Mouse (Mus musculus) kidney, adult 11 months (tissue): Measurements from ENCODE around the gene Brd3.

ENCODE experiments used
- DNase-seq: peaks from one replicate; pipeline ENCODE4 v3.0.0; 2022

Brd3 gene

GRCm38 (mm10) chr2:27425161-27425611, 82.3 kb downstream of the Brd3 start:
- DNase-seq: no peak

DNA sequence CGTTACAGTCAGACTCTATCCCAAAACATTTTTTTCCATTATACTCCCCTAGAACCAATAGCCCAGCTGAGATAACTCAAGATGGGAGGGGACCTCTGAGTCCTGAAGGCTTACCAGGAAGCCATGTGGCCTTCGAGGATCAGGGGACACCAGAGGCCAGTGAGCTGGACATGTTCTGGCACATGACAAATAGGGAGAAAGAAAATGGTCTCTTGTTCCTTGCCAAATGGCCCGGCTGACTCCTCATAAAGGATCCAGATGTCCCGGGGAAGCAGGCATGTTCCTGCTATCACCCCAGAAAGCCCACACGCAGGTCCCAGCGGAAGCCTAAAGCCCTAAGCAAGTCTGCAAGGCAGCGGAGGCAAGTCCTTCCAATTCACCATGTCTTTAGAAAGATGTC, 83.9 kb downstream of the Brd3 start:
- DNase-seq: peak; percentile 65

GRCm38 (mm10) chr2:27421293-27422068, 86.0 kb downstream of the Brd3 start:
- no peak for DNase-seq

DNA sequence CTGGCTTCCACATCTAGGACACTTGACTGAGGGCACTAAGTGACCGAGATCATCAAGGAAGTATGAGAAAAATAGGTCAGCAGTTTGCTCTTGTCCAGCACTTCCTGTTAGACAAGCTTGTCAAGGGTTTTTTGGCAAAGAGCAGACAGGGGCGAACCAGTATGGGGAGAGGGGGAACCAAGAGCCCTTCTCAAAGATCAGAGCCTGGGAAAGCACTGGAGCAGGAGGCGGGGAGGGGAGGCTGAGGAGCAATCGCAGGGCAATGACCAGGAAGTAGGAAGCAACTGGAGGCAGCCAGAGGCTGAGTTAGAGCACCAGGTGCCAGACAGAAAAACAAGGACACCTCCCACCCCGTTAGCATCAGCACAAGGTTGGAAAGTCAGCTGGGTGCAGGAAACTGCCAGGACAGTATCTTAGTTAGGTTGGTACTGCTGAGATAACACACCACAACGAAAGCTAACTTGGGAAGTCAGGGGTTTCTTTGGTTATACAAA, 88.8 kb downstream of the Brd3 start:
- DNase-seq: no peak

DNA sequence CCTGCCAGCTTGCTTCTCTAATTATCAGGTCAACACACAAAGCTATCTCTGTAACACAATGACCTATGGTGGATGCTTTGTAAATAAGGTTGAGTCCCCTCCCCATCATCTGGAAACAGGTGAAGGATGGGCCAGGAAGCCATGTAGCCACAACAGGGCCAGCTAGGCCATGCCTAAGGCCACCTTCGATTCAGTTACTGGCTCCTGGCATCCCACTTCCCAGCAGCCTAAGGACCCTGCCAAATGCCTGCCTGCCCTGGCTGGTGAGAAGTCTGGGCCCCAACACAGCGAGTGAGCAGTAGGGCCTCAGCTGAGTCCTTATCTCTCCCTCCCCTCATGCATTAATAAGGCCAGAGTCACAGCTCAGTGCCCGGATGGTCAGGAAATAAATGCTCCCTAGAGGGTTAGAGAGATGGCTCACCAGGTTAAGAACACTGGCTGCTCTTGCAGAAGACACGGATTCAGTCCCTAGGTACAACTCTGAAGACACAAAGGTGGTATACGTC, 89.8 kb downstream of the Brd3 start:
- no peak for DNase-seq

DNA sequence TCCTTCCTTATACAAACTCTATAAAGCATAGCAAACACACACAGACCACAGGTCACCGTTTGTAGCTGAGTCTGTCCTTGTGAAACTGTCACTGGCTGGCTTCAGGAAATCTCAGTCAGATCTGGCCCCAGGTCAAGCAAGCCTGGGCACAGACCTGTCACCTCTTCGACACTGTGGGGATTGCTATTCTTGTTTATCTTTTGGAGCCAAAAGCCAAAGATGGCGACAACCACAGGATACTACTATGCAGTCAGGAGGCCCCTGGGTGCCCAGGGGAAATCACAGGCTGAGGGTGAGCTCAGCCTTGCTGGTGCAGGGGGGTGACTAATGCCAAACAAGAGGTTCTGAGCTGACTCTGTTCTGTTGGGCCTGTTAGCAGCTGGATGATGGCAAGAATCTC, 91.0 kb downstream of the Brd3 start:
- DNase-seq: no peak

DNA sequence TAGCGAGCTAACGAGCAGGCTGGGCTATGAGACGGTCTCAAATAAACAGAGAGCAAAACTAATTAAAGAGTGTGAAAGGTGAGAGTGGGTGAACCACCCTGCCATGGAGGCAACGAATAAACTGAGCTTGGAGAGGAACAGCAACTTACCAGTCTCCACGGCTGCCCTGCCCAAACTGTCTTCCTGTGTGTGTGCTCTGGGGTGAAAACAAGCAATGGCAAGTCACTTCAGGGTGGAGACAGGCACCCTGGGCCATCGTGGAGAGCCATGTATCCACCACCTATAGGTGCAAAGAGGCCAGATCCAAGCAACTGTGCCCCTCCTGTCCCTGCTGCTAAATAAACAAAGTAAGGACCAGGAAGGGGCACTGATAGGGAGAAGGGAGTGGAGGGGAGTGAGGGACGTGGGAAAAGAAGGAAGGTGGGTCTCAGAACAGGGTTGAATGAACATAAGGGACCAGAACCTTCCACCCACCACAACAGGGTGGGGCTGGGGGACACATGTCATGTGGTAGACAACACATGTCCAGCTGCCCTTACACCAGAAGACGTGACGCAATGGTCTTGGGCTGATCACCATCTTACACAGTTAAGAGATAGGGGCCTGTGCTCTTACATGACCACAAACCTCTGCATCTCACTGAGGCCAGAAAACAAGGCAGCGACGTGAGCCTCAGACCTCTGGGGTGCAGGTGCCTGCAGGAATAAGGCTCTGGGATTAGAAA, 92.2 kb downstream of the Brd3 start:
- no peak for DNase-seq

DNA sequence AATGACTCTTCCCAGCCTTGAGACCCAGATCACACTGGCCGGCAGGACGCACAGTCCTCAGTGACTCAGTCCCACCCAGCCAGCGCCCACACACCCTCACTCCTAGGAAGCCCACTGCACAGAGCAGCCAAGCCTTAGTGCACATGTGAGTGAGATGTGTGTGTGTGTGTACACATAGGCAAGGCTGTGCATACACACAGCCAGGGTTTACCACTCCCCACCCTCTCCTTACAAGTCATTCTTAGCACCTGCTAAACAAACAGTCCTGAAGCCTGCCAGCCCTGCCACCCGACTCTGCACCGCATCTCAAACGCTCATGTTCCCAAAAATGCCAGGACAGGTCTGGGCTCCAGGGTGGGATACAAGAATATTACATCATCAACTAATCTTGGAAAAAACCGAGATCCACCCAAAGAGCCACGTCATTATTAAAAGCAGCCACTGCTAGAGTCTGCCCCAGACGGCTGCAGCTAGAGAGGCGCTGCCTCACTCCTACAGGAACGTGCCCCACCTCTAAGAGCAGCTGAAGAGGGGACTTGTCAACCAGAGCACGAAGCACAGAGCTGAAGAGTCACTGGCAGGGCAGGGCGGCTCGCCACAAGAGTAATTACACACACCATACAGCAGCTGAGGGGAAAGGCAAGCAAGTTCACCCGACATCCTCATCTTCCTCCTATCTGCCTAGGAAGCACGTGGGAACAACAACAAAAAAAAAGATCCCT, 93.4 kb downstream of the Brd3 start:
- no peak for DNase-seq

DNA sequence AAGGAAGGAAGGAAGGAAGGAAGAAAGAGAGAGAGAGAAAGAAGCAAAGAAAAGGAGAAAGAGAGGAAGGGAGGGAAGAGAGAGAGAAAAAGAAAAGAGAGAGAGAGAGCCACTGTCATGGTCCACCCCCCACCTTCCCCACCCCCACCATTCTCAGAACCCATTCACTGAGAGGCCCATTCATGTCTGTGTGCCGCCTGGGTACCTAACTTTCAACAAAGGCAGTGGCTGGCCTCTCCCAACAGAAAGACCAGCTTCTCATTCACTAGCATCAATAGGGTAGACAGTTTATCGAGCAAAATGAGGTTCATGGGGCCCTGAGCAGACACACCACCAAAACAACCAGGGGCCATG, 93.9 kb downstream of the Brd3 start:
- DNase-seq: no peak

- no peak for DNase-seq
Observed at GRCm38 (mm10) chr2:27412245-27412800, 95.1 kb downstream of the Brd3 start.

GRCm38 (mm10) chr2:27411688-27412174, 95.7 kb downstream of the Brd3 start:
- DNase-seq: no peak

GRCm38 (mm10) chr2:27410518-27411140, 96.8 kb downstream of the Brd3 start:
- no peak for DNase-seq

GRCm38 (mm10) chr2:27408194-27408593, 99.3 kb downstream of the Brd3 start:
- DNase-seq: no peak

DNA sequence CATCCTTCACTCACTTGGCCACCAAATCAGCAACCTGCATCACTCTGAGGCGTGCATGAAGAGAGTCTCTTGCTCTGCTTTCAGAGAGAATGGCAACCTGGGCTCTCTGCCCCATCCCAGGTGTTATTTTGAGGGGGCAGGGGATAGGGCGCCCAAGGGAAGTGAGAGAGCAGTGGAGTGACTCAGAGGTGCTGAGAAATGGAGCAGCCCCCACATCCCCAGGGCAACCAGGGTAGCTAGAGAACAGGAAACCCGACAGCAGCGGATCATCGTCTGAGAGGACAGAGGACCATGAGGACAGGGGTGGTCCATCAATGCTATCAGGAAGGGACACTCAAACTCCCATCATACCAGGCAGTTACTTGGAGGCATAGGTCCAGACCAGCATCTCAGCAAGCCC, 100.5 kb downstream of the Brd3 start:
- DNase-seq: no peak

DNA sequence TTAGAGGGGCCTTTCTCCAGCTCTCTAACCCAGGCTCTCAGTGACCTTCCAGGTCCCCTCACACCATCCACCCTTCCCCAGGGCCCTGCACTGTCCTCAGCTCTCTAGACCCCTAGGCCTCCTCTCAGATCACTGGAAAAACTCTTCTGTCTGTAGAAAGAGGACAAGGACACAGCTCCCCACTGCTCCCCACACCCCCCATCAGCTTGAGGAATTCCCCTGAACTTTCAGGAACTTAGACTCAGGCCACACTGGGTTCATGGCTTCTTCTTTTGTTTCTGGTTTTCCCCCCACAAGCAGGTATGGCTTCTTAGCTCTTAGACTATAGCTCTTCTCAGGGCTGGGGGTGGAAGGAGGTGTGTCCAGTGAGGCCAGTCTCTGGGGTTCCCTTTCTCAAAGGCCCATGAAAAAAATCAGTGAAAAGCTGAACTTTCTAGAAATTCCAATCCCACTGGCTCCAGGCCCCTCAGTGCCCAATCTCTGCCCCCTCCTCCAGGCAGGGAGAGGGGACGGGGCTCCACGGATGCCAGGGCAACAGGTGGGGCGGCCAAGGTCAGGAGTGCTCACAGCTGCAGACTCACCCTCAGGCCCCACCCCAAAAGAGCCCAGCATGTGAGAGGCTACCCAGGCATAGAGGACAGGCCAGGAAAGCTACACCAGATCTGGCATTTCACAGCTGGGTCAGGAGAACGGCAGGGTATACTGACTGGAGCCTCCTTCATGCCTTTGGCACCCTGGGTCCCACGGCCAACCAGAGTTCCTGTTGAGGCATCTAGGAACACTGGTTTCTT, 102.2 kb downstream of the Brd3 start:
- no peak for DNase-seq

GRCm38 (mm10) chr2:27404375-27405093, 102.9 kb downstream of the Brd3 start:
- no peak for DNase-seq

DNA sequence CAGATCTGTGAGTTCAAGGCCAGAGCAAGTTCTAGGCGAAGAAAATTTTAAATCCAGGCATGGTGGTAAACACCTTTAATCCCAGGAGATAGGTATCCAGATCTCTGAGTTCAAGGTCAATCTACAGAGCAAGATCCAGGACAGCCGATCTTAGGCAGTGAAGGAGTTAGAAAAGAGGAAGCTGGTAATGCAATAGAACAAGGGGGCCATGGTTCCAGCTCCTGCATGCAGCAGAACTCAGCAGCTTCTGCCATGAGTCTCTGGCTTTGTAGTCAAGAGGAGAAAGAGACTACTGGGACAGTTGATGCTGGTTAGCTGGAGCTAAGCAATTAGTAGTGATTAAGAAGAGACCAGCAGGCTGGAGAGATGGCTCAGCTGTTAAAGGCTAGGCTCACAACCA, 105.9 kb downstream of the Brd3 start:
- no peak for DNase-seq

DNA sequence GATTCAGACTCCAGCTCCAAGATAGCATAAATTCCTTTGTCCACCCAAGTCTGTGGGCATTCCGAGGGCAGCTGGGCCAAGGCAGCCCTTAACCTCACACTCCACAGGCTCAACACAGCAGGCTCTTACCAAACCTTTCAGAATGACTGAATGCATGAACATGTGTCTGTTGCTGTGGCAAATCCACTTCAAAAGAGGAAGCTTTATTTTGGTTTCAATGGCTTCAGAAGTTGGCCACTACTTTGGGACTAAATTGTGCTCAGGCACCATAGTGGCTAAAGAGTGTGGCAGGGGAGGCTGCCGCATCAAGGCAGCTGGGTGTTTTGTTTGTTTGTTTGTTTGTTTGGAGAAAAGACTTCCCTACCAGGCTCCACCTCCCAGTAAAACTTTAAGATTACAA, 107.4 kb downstream of the Brd3 start:
- no peak for DNase-seq

DNA sequence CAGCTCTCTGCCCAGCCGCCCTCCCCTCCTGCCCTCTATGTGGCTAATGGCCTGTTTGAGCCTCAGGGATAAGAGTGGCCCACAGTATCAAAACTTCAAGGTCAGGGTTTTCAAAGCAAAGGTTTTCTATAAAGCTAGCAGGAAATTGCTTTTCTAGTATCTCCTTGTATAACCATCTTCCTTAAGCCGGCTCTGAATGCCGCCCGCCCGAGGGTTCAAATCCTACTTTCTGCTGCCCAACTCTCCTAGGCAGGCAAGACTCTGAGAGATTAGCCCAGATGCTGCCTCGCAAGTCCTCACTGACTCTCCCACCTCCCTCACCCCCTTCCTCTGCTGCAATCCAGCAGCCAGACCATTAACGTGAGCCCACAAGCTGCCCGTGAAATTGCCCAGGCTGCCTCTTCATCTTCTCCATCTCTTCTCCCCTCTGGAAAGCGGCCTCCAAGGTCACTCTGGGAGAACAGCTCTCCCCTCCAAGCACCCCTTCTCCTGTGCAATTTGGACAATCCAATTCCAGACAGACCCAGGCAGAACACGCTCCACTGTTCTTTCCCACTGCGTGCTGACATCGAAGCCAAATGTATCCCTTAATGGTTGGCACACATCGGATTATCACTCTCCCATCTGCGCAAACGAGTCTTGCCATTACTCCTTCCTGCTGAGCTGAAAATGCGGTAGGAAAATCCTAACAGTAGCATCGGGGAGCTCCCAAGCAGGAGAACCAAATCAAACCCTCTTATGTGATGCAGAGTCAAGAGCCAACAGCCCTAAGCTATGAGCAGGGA, 110.6 kb downstream of the Brd3 start:
- DNase-seq: no peak
